24 mouse cellular contexts compared by ENCODE assay signal in the genomic region with DNA sequence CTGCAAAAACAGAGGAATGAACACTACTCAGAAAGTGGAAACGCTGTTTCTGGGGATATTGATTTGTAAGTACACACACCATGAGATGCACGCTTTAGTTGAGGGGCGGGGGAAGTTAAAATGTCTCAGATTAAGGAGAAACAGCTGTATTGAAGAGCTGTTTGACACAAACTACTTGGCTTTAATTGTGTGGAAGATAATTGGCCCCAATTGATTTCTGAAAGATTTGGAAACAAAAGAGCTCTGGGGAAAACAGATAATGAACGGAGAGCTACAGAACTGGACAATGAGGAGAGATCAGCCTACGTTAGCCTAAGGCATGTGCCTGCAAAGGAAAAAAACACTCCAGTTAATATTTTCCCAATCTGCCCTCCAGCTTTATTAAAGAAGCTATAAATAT. TPM values are rescaled to one million over a fixed set of nuclear protein-coding genes. Genes with fewer than 3 reads are reported as not detected.
"Had no signal": no experiment of that assay in that cellular context is flagged by ENCODE, and none has a peak within 500 bp of the region (broad histone marks: within the 10 kb centered on the region; RNA-seq: fewer than 3 reads in every experiment).

No protein-coding gene starts in this region.

- H3K4me1 ChIP-seq: liver, embryonic 15.5 days; lung, embryonic 15.5 days; midbrain, embryonic 12.5 days; midbrain, embryonic 15.5 days; neural tube, embryonic 12.5 days had no signal

- H3K9me3 ChIP-seq: liver, embryonic 15.5 days; lung, embryonic 15.5 days; megakaryocyte, embryonic 14.5 days; midbrain, embryonic 12.5 days; midbrain, embryonic 15.5 days; neural tube, embryonic 12.5 days had no signal

- H3K27ac ChIP-seq: liver, embryonic 15.5 days; lung, embryonic 15.5 days; macrophage; midbrain, embryonic 12.5 days; midbrain, embryonic 15.5 days; neural tube, embryonic 12.5 days had no signal

- ATAC-seq: liver, postnatal 0 days; lung, postnatal 0 days; midbrain, embryonic 15.5 days had no signal

- H3K4me3 ChIP-seq: liver, embryonic 15.5 days; lung, embryonic 15.5 days; megakaryocyte, embryonic 14.5 days; midbrain, embryonic 12.5 days; midbrain, embryonic 15.5 days; neural tube, embryonic 12.5 days had no signal

- H3K4me2 ChIP-seq: liver, embryonic 15.5 days; lung, embryonic 15.5 days; midbrain, embryonic 12.5 days; midbrain, embryonic 15.5 days; neural tube, embryonic 12.5 days had no signal

- H3K9ac ChIP-seq: liver, embryonic 15.5 days; liver, postnatal 0 days; lung, embryonic 15.5 days; midbrain, embryonic 12.5 days; midbrain, embryonic 15.5 days; neural tube, embryonic 12.5 days had no signal

- H3K27me3 ChIP-seq: liver, embryonic 15.5 days; lung, embryonic 15.5 days; midbrain, embryonic 12.5 days; midbrain, embryonic 15.5 days; neural tube, embryonic 12.5 days had no signal

- DNase-seq: liver, postnatal 0 days; lung, adult 2 months; lung, postnatal 14 days; lung, postnatal 36 days; right cerebral cortex, adult 18-20 months; right cerebral cortex, postnatal 25 days; right cerebral cortex, postnatal 4 days; spleen, adult 18-20 months; thymus, adult 18-20 months; thymus, postnatal 14 days; thymus, postnatal 36 days had no signal

- H3K36me3 ChIP-seq: liver, embryonic 15.5 days; lung, embryonic 15.5 days; midbrain, embryonic 12.5 days; midbrain, embryonic 15.5 days; neural tube, embryonic 12.5 days had no signal

RNA-seq across cellular contexts. Expression of a gene that starts 54.9 kb away (rescaled TPM):
- total RNA-seq: megakaryocyte progenitor cell, adult 5-6 weeks; midbrain, postnatal 0 days; monocyte, adult 5-6 weeks; neutrophil, adult 5-6 weeks had no signal
- polyA plus RNA-seq: macrophage; small intestine, adult 2 months had no signal
